Mouse (Mus musculus) liver (tissue): ENCODE measurements around the gene Gm5089.

Experiments
- DNase-seq: peaks from one replicate; pipeline ENCODE4 v3.0.0-alpha.2; 2020; ENCODE audit warnings: mixed read lengths

Gene Gm5089

DNA sequence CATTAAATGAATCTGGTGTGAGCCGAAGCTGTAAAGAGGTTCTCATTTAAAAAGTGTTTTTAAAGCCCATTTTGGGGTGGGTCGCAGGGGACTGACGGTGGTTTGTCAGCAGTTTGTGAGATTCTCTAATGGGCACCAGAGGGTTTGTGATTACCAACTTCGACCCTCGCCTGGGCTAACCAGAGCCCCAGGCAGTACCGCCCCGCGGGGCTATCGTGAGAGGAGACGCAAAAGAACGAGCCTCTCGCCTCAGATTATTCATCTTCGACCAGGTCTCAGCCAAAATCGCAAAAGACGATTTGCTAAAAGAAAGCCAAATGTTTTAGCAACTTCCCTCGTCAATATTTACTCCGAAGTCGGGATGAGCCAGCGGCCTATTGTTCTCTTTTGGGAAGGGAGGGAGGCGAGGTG lies 26.4 kb upstream of the Gm5089 start:
- no peak for DNase-seq

- DNase-seq, result no peak
Observed at GRCm38 (mm10) chr14:122476822-122477215, 25.9 kb upstream of the Gm5089 start.

DNA sequence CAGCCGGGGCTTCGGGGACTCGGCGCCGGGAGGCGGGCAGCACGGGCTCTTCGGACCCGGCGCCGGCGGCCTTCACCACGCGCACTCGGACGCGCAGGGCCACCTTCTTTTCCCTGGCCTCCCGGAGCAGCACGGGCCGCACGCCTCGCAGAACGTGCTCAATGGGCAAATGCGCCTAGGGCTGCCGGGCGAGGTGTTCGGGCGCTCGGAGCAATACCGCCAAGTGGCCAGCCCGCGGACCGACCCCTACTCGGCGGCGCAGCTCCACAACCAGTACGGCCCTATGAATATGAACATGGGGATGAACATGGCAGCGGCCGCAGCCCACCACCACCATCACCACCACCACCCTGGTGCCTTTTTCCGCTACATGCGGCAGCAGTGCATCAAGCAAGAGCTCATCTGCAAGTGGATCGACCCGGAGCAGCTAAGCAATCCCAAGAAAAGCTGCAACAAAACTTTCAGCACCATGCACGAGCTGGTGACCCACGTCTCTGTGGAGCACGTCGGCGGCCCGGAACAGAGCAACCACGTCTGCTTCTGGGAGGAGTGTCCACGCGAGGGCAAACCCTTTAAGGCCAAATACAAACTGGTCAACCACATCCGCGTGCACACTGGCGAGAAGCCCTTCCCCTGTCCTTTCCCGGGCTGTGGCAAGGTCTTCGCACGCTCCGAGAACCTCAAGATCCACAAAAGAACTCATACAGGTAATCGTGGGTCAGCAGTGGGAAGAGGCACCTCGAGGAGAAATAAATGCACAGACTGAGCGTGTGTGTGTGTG lies 25.3 kb upstream of the Gm5089 start:
- no peak for DNase-seq

GRCm38 (mm10) chr14:122475557-122476040 lies 24.7 kb upstream of the Gm5089 start:
- DNase-seq, result no peak

- DNase-seq, result no peak
Observed at GRCm38 (mm10) chr14:122474891-122475556, 24.1 kb upstream of the Gm5089 start, which contains the start of gene Zic2. Gene Zic2, plus strand, starts transcription at chr14:122475435.

DNA sequence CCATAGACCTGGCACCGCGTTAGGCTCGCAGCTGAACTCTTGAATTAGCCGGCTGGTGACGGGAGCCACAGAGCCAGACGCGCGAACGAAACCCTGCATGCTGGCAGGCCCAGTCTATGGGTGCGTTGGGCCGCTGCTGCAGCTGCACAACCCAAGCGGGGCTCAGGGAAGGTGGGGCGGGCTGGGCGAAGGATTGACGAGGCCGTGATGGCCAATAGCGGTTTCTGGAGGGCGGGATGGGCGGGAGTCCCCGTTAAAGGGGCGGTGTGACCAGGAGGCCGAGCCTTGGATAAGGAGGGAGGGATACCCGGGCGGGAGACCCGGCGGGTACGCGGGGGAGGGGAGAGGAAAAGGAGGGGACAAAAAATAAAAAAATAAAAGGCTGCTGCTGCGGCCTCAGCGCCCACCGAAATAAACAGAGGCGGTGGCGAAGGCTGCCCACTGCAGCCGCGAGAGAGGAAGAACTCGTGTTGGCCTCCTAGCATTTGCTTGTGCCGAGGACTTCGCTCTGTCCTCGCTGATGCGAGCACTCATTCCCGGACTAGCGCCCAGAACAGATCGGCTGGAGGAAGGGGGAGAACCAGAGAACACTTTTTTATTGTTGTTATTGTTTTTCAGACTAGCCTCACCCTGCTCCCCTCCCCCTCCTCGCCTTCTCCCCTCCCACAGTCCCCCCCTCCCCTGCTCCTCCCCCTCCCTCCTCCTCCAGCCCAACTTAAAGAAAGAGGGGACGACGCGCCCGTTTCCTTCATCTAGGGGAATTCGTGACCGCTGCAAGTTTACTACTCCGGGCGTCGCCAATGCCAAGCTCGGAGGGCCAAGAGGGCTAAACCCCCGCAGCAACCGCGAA lies 23.4 kb upstream of the Gm5089 start:
- DNase-seq, result peak; percentile 43

DNA sequence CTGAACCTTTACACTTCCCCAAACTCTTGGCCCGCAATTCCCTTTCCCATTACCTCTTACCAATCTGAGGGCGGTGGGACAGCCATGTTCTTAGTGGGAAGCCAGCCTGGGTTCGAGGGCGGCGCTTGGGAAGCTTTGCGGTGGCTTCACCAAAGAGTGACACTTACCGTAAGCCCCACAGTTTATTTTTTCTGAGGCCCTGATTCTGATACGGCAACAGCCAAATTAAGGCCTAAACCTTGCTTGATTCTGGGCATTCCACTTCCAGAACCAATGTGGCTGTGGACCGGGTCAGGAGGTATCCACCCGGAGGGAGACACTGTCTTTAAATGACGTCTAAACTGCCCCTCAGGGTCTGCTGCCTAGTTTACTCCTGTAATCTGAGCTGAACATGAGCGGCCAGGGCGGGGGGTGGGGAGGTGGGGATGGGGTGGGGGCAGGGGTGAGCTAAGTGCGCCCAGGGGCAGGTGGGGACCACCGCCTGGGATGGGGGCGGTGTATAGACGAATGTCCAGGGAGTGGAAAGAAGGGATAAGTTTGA lies 22.4 kb upstream of the Gm5089 start:
- DNase-seq, result no peak

DNA sequence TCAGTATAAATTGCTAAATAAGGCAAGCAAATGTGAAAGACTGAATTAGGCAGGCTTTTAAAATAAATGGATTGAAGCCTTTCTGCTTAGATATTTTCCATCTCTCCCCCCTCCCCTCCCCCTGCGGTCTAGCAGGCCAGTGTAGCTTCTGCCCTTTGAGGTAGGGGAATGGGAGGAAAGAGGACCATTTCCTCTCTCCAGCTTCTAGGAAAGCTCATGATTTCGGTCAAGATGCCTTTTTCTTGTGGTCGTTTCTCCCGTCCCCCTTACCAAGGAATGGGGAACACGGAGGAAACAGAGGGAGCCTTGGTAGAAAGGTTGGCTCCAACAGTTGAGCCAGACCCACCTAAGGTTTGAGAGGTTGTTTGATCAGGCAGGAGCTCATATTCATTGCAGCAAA lies 21.7 kb upstream of the Gm5089 start:
- no peak for DNase-seq

GRCm38 (mm10) chr14:122472161-122472560 lies 21.2 kb upstream of the Gm5089 start:
- DNase-seq, result no peak

DNA sequence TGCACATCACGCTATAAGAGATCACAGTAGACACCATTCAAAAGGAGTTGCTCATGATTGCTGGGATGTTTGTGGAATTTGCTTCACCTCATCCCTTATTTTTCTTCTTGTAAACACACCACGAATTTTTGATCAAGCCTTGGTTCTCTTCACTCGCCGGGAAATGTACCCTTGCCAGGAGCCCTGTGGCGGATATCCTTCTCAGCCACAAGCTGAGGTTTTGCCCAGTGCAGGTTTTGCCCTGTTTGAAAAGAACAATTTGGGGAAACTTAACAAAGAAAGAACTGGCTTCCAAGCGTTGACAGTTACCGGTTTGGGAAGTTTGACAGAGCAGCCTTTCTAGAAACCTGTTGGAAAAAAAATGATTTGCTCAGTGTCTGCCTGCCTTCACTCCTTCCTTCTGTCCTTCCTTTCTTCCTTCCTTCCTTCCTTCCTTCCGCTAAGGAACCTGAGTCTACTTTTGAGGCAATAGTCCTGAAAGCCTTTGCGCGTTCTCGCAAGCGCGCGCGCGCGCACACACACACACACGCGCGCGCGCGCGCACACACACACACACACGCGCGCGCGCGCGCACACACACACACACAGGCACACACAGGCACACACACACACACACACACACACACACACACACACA lies 20.7 kb upstream of the Gm5089 start:
- no peak for DNase-seq

DNA sequence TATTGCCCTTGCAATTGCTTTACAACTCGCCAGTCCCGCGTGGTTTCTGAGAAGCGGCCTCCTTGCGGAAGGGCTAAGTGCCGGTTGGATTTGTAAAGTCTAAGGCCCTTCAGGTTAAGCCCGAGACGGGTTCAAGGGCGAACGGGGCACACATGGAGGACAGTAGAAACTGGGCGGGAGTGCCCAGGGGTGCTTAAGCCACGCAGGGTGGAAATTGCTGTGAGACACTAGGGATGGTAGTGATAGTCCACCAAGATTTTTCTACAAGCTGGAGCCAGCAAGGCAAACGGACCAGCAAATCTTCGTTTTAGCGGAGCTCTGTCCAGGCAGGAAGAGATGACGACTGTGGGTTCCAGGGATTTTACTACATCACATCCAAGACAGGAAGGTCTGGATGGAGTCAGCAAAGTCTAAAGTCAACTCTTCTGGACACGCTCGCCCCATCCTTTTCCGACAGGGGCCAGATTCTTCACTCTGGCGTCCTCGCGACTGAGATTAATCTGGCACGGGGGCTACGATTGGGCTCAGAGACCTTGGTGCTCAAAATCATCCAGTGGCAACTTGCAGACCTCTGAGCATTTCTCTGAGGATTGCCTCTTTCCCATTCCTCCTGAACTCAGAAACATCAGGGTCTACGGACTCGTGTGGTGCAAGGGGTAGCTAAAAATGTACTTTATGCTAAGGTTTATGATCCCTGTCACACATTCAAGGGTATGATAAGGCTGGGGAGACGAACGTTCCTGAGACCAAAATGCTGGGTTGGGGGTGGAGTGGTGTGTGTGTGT lies 18.2 kb upstream of the Gm5089 start:
- DNase-seq, result no peak

GRCm38 (mm10) chr14:122467926-122468841 lies 17.3 kb upstream of the Gm5089 start:
- DNase-seq, result no peak

DNA sequence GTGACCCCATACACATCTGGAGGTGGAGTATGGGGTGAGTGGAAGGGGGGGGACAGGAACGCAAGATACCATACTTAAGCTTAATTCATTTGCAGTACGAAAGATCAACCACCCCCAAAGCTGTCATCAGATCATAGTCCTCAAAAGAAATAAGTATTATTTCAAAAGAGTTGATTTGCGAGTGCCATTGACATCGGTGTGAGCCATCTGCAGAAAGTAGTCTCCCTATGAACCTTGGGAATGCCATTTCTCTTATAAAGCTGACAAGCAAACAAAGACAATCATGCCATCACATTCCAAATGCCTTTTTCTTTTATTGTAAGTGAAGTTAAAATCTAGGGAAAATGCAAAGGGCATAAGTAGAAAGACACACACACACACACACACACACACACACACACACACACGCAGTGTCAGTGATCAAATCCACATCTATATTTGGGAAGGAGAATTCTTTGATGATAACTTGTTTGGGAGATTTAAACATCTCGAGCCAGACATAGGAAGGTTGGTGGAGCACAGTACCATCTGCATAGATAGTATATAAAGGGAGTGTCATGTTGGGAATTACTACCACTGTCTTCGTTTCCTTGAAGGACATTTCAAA lies 15.9 kb upstream of the Gm5089 start:
- DNase-seq, result no peak

GRCm38 (mm10) chr14:122465931-122466490 lies 15.1 kb upstream of the Gm5089 start:
- no peak for DNase-seq

DNA sequence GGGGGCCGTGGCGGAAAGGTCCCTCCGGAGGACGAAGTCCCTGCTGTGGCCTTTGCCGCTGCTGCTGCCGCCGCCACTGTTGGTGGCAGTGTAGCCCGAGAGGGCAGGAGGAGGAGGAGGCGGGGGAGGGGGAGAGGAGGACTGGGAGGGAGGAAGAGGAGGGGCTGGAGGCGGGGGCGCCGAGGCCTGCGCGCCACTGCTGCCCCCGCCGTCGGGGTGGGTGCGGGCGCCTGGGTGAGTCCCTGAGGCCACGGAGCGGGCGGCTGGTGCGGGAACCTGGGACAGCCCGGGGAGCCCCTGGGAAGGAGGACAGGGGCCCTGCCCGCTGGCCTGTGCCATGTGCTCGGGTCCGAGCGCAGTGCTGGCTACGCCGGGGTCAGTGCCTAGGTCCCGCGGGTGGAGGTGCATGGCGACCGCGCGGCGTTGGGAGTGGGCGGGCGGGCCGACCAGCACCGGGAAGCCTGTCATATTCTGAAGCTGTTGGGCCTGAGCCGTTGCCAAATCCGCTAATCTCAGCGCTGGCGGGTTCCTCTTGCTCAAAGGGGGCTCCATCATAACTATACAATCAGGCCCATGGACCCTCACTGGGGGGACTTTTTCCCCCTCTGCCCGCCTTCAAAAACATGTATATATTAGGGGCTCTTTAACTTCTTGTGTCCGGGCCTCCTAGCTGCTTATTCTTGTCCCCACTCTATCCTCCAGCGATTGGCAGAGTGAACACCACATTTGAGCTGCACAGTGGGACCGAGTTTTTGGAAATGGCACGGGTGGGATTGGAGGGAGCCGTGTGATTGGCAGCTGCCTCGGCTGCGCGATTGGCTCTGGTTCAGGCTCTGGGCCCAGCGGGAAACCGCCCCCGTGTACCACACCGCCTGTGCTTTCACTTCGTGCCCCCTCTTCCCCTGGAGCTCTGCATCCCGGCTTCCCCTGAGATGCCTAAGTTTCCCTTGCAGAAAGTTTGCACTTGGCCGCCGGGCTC lies 14.1 kb upstream of the Gm5089 start, which contains the start of gene Zic5:
Gene Zic5 (minus strand): TSS at position 915 of the 979 bp plus-strand sequence.
- DNase-seq, result no peak

GRCm38 (mm10) chr14:122464351-122464762 lies 13.4 kb upstream of the Gm5089 start:
- no peak for DNase-seq

DNA sequence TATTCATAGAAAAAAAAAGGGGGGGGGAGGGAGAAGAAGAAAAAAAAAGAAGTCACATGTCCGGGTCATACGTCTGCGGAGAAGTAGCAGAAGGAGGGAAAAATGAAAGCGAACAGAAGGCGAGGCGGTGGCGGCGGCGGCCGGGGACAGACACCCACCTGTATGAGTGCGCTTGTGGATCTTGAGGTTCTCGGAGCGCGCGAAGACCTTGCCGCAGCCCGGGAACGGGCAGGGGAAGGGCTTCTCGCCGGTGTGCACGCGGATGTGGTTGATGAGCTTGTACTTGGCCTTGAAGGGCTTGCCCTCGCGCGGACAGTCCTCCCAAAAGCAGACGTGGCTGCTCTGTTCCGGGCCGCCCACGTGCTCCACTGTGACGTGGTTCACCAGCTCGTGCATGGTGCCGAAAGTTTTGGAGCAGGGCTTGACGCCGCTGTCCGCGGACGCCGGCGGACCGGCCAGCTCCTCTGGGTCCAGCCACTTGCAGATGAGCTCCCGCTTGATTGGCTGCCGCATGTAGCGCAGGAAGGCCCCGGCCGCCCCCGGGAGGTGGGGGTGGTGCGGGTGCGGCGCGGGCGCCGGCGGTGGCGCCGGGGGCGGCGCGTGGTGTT lies 12.9 kb upstream of the Gm5089 start:
- peak; percentile 33 for DNase-seq
